Mouse (Mus musculus) hindbrain, postnatal 0 days (tissue): ENCODE results near the gene Ccz1. TPM values are rescaled to one million over a fixed set of nuclear protein-coding genes. Genes with fewer than 3 reads are reported as not detected.

Source experiments
- ATAC-seq: fragments of 200-750 bp; cut with Nextera tagmentation; 2 replicates; pipeline ENCODE4 v1.8.0; 2017; ENCODE audit warnings: mild to moderate bottlenecking, moderate TSS enrichment, moderate library complexity
- DNase-seq: peaks from one replicate; pipeline ENCODE4 v3.0.0-alpha.2; 2015; ENCODE audit warnings: low spot score
- H3K27ac ChIP-seq: fragments of 300-500 bp; sonication (generic); 2 replicates; pipeline ENCODE4 v1.5.1; 2014; ENCODE audit warnings: mild to moderate bottlenecking
- H3K27me3 ChIP-seq: fragments of 300-500 bp; sonication (generic); 2 replicates; pipeline ENCODE4 v1.6.1; 2014; ENCODE audit warnings: low read length, mixed read lengths; ENCODE audit not compliant: insufficient read depth
- H3K36me3 ChIP-seq: fragments of 300-500 bp; sonication (generic); 2 replicates; pipeline ENCODE4 v1.6.1; 2014; ENCODE audit warnings: low read length, mixed read lengths; ENCODE audit not compliant: insufficient read depth
- H3K4me1 ChIP-seq: fragments of 300-500 bp; sonication (generic); 2 replicates; pipeline ENCODE4 v1.6.1; 2014; ENCODE audit warnings: antibody characterized with exemption, low read length, mixed read lengths; ENCODE audit not compliant: insufficient read depth
- H3K4me2 ChIP-seq: fragments of 300-500 bp; sonication (generic); 2 replicates; pipeline ENCODE4 v1.6.1; 2014; ENCODE audit warnings: low read depth, mild to moderate bottlenecking, low read length, moderate library complexity, mixed read lengths
- H3K4me3 ChIP-seq: fragments of 300-500 bp; sonication (generic); 2 replicates; pipeline ENCODE4 v1.5.1; 2014; ENCODE audit warnings: low read length
- H3K9ac ChIP-seq: fragments of 300-500 bp; sonication (generic); replicated peaks from 2 replicates; pipeline ENCODE4 v1.6.1; 2014; ENCODE audit warnings: mild to moderate bottlenecking, low read length, moderate library complexity, mixed read lengths
- H3K9me3 ChIP-seq: fragments of 300-500 bp; sonication (generic); 2 replicates; pipeline ENCODE4 v1.6.1; 2016; ENCODE audit warnings: low read length, mixed read lengths
- CTCF ChIP-seq: IDR thresholded peaks from 2 replicates; pipeline ENCODE4 v1.5.1; 2016; ENCODE audit warnings: antibody characterized with exemption, control low read depth, low read depth
- WGBS: fragments of 180-500 bp; shearing (Covaris S2); extraction: QIAGEN DNeasy Blood & Tissue Kit; methylation state at CpG from one replicate; pipeline ENCODE4 v1.1.7; 2014; 5-methylcytosine and 5-hydroxymethylcytosine counted together
- polyA plus RNA-seq: library from polyadenylated mRNA; unstranded; fragments of >200 nt; fragmentation: Nextera tagmentation; extraction: Ambion mirVana; gene quantifications from 2 replicates; pipeline ENCODE4 v1.2.1, GENCODE M21; 2015
- total RNA-seq: library from RNA; depleted of rRNA; stranded (reverse); fragments of >200 nt; gene quantifications from 2 replicates; pipeline ENCODE4 v1.2.3, GENCODE M21; 2014

The Ccz1 gene
- total and polyA plus RNA-seq, 2 experiments from 2014 or later = 38.7 to 74.8 TPM

- 83% methylated on average over 3 of the region's 3 CpGs for WGBS
Measured at GRCm38 (mm10) chr5:143972628-143973027, 42.0 kb downstream of the Ccz1 start.

GRCm38 (mm10) chr5:143966671-143967070 is 48.0 kb downstream of the Ccz1 start:
- Histone ChIP-seq H3K9ac (no peak overlapping the region), H3K4me3 (no peak overlapping the region), H3K9me3 (no peaks in the 10 kb centered on the region), H3K4me2 (no peak overlapping the region), H3K36me3 (no peaks in the 10 kb centered on the region), H3K27ac (no peak overlapping the region), H3K27me3 (no peaks in the 10 kb centered on the region), H3K4me1 (no peaks in the 10 kb centered on the region)
- no peak for ATAC-seq
- TF ChIP-seq CTCF = no peak
- no peak for DNase-seq
- WGBS = 91% methylated on average over 12 of the region's 12 CpGs

More at GRCm38 (mm10) chr5:143972628-143973027, 42.0 kb downstream of the Ccz1 start:
- no peak overlapping the region for H3K4me2 ChIP-seq
- DNase-seq (no peak), ATAC-seq (no peak)
- no peaks in the 10 kb centered on the region for H3K4me1 ChIP-seq
- no peak overlapping the region for H3K27ac ChIP-seq
- H3K4me3 ChIP-seq = no peak overlapping the region
- no peak overlapping the region for H3K9ac ChIP-seq
- H3K27me3 ChIP-seq = no peaks in the 10 kb centered on the region
- no peak for TF ChIP-seq CTCF
- H3K9me3 ChIP-seq = no peaks in the 10 kb centered on the region
- H3K36me3 ChIP-seq = no peaks in the 10 kb centered on the region

GRCm38 (mm10) chr5:143965586-143966345 is 48.9 kb downstream of the Ccz1 start:
- 86% methylated on average over 12 of the region's 12 CpGs for WGBS
- no peaks in the 10 kb centered on the region for H3K4me1 ChIP-seq
- H3K4me3 ChIP-seq = no peak overlapping the region
- TF ChIP-seq CTCF = no peak
- ATAC-seq (no peak), DNase-seq (no peak)
- no peak overlapping the region for H3K4me2 ChIP-seq
- H3K9ac ChIP-seq = no peak overlapping the region
- H3K36me3 ChIP-seq = no peaks in the 10 kb centered on the region
- no peak overlapping the region for H3K27ac ChIP-seq
- H3K27me3 ChIP-seq = no peaks in the 10 kb centered on the region
- no peaks in the 10 kb centered on the region for H3K9me3 ChIP-seq

GRCm38 (mm10) chr5:143961176-143961575 is 53.5 kb downstream of the Ccz1 start:
- no peak for TF ChIP-seq CTCF
- Histone ChIP-seq H3K9ac (no peak overlapping the region), H3K36me3 (peaks cover 9% of the 10 kb centered on the region; the same call in 1 of the 2 replicates), H3K27me3 (no peaks in the 10 kb centered on the region), H3K4me2 (no peak overlapping the region), H3K4me1 (no peaks in the 10 kb centered on the region), H3K9me3 (no peaks in the 10 kb centered on the region), H3K27ac (no peak overlapping the region), H3K4me3 (no peak overlapping the region)
- ATAC-seq (no peak), DNase-seq (no peak)
- WGBS = 87% methylated on average over 7 of the region's 8 CpGs

GRCm38 (mm10) chr5:143959551-143959950 is 55.1 kb downstream of the Ccz1 start:
- H3K9me3 ChIP-seq = no peaks in the 10 kb centered on the region
- H3K4me1 ChIP-seq = no peaks in the 10 kb centered on the region
- DNase-seq (no peak), ATAC-seq (no peak)
- no peak for TF ChIP-seq CTCF
- 91% methylated on average over 11 of the region's 11 CpGs for WGBS
- no peaks in the 10 kb centered on the region for H3K27me3 ChIP-seq
- peaks cover 9% of the 10 kb centered on the region; the same call in 1 of the 2 replicates for H3K36me3 ChIP-seq
- H3K4me2 ChIP-seq = no peak overlapping the region
- H3K4me3 ChIP-seq = no peak overlapping the region
- no peak overlapping the region for H3K27ac ChIP-seq
- no peak overlapping the region for H3K9ac ChIP-seq

GRCm38 (mm10) chr5:143957101-143957500 is 57.6 kb downstream of the Ccz1 start:
- DNase-seq = no peak
- WGBS = 92% methylated on average over 6 of the region's 6 CpGs
- no peak for TF ChIP-seq CTCF
- Histone ChIP-seq H3K4me2 (no peak overlapping the region), H3K9ac (no peak overlapping the region), H3K4me3 (no peak overlapping the region), H3K36me3 (peaks cover 9% of the 10 kb centered on the region; the same call in 1 of the 2 replicates), H3K4me1 (no peaks in the 10 kb centered on the region), H3K9me3 (no peaks in the 10 kb centered on the region), H3K27ac (no peak overlapping the region), H3K27me3 (no peaks in the 10 kb centered on the region)
- ATAC-seq = no peak

- no peak overlapping the region for H3K9ac ChIP-seq
- 40% methylated on average over 5 of the region's 5 CpGs for WGBS
- H3K9me3 ChIP-seq = no peaks in the 10 kb centered on the region
- no peak overlapping the region for H3K4me2 ChIP-seq
- ATAC-seq (no peak), DNase-seq (no peak)
- H3K27me3 ChIP-seq = no peaks in the 10 kb centered on the region
- no peaks in the 10 kb centered on the region for H3K4me1 ChIP-seq
- no peak overlapping the region for H3K27ac ChIP-seq
- TF ChIP-seq CTCF = no peak
- H3K36me3 ChIP-seq = no peaks in the 10 kb centered on the region
- no peak overlapping the region for H3K4me3 ChIP-seq
Measured at GRCm38 (mm10) chr5:143950016-143950415, 64.7 kb downstream of the Ccz1 start.
